Mouse (Mus musculus) forebrain, embryonic 14.5 days (tissue): ENCODE measurements around the gene Rtp2. TPM values are rescaled to one million over a fixed set of nuclear protein-coding genes. Genes with fewer than 3 reads are reported as not detected.

Source experiments
- ATAC-seq: fragments of 200-750 bp; cut with Nextera tagmentation; 2 replicates; pipeline ENCODE4 v1.8.0; 2017; ENCODE audit warnings: mild to moderate bottlenecking, moderate library complexity
- DNase-seq: peaks from one replicate; pipeline ENCODE4 v3.0.0-alpha.2; 2015; ENCODE audit warnings: low spot score
- H3K27ac ChIP-seq: fragments of 300-500 bp; sonication (generic); 2 replicates; pipeline ENCODE4 v1.5.1; 2014; ENCODE audit warnings: low read depth, mild to moderate bottlenecking, control low read depth, low read length, moderate library complexity
- H3K27me3 ChIP-seq: fragments of 300-500 bp; sonication (generic); replicated peaks from 2 replicates; pipeline ENCODE4 v1.6.1; 2014; ENCODE audit warnings: low read length, control low read depth, mixed read lengths; ENCODE audit not compliant: control insufficient read depth, insufficient read depth
- H3K36me3 ChIP-seq: fragments of 300-500 bp; sonication (generic); 2 replicates; pipeline ENCODE4 v1.6.1; 2014; ENCODE audit warnings: low read length, control low read depth; ENCODE audit not compliant: control insufficient read depth, insufficient read depth
- H3K4me1 ChIP-seq: fragments of 300-500 bp; sonication (generic); 2 replicates; pipeline ENCODE4 v1.6.1; 2014; ENCODE audit warnings: antibody characterized with exemption, low read length, control low read depth; ENCODE audit not compliant: control insufficient read depth, insufficient read depth
- H3K4me2 ChIP-seq: fragments of 300-500 bp; sonication (generic); 2 replicates; pipeline ENCODE4 v1.6.1; 2014; ENCODE audit warnings: mild to moderate bottlenecking, control low read depth, low read length
- H3K4me3 ChIP-seq: fragments of 300-500 bp; sonication (generic); 2 replicates; pipeline ENCODE4 v1.5.1; 2014; ENCODE audit warnings: low read depth, low read length, control low read depth
- H3K9ac ChIP-seq: fragments of 300-500 bp; sonication (generic); 2 replicates; pipeline ENCODE4 v1.6.1; 2014; ENCODE audit warnings: mild to moderate bottlenecking, low read length, control low read depth, moderate library complexity
- H3K9me3 ChIP-seq: fragments of 300-500 bp; sonication (generic); replicated peaks from 2 replicates; pipeline ENCODE4 v1.6.1; 2016; ENCODE audit warnings: low read length, control low read depth, mixed read lengths; ENCODE audit not compliant: control insufficient read depth
- WGBS: fragments of 180-500 bp; shearing (Covaris S2); extraction: QIAGEN DNeasy Blood & Tissue Kit; methylation state at CpG from one replicate; pipeline ENCODE4 v1.1.7; 2014; 5-methylcytosine and 5-hydroxymethylcytosine counted together
- polyA plus RNA-seq: library from polyadenylated mRNA; unstranded; fragments of >200 nt; fragmentation: Nextera tagmentation; extraction: Ambion mirVana; gene quantifications from 2 replicates; pipeline ENCODE4 v1.2.1, GENCODE M21; 2014

The Rtp2 gene
- not detected in 2 replicates for polyA plus RNA-seq

GRCm38 (mm10) chr16:23932294-23932693, at the start of gene Rtp2:
Rtp2 (minus strand) TSS chr16:23932394.
- H3K4me2 ChIP-seq: no peak within 1 kb of the TSS
- DNase-seq (peak; percentile 15), ATAC-seq (no peak)
- H3K27me3 ChIP-seq: no peaks in the 10 kb centered on the region
- no peak within 1 kb of the TSS; the same call in 1 of the 2 replicates for H3K27ac ChIP-seq
- no peaks in the 10 kb centered on the region for H3K4me1 ChIP-seq
- H3K9ac ChIP-seq: no peak within 1 kb of the TSS
- 59% methylated on average over 11 of the region's 11 CpGs for WGBS
- H3K36me3 ChIP-seq: no peaks in the 10 kb centered on the region
- no peak within 1 kb of the TSS for H3K4me3 ChIP-seq
- H3K9me3 ChIP-seq: no peaks in the 10 kb centered on the region

DNA sequence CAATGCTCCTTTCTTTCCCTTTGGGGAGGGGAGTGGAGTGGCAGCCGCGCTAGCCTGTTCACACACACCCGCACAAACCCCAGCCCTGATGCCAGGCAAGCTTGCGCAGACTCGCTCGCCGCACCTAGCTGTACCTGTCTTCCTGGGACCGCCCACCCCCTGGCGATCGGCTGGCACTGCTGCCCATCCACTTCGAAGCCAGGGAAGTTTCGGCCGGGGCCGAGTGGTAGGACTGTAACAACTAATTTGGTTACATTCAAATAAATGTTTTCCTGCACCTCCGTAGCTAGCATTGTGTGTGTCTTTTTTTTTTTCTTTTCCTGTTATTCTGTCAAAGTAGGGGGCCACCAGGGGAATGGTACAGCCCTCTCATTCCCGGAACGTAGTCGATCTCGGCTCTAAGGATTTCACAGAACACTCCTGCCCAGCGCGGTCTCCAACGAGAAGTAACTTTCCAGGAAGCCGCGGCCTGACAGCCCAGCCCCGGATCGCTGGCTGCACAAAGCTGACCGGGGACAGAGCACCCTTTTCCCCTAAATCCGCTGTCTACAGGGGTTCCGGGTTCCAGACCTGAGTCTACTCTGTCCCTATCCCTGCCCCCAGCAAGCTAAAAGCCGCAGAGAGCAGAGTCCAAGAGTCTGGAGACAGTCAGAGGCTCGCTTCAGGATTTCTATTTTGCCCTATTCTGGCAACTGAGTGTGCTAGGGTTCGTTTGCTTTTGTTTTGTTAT, 49.0 kb upstream of the Rtp2 start:
- peak overlapping the region; percentile 33 for H3K4me3 ChIP-seq
- H3K9me3 ChIP-seq: no peaks in the 10 kb centered on the region
- no peak overlapping the region for H3K27ac ChIP-seq
- H3K9ac ChIP-seq: peak overlapping the region; percentile 52
- H3K4me1 ChIP-seq: peaks cover 26% of the 10 kb centered on the region
- no peaks in the 10 kb centered on the region for H3K36me3 ChIP-seq
- DNase-seq (peak; percentile 30), ATAC-seq (no peak)
- H3K27me3 ChIP-seq: peaks cover 32% of the 10 kb centered on the region
- peak overlapping the region; percentile 67 for H3K4me2 ChIP-seq
- WGBS: 1% methylated on average over 30 of the region's 32 CpGs

DNA sequence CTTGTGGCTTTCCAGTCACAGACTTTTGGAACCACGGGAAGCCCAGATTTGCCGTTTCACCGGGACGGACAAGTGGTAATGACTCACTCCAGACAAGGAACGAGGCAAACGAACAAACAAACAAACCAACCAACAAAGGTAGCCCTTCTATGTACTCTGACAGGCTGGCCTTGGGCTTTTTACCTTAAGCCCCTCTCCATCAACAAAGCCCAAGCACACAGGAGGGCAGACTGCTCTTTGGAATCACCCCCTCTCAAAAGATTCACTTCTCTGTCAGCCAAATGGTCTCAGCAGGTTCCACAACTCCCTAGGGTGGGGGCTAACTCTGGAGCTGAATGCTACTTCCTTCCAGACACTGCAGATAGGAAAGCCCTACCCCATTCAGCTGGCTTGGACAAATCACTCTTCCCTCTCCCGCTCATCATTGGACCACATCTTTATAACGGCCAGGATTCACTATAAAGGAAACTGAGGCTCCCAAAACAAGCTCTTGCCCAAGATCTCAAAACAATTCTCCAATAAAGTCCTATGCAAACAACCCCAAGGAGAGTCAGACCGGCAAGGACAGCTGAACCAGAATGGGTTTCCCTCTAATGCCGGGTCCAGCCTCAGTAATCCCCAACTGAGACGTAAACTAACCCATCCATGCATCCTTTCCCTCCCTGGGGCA, 48.1 kb upstream of the Rtp2 start:
- no peak overlapping the region for H3K27ac ChIP-seq
- no peak for ATAC-seq
- no peak for DNase-seq
- no peaks in the 10 kb centered on the region for H3K9me3 ChIP-seq
- H3K36me3 ChIP-seq: no peaks in the 10 kb centered on the region
- no peak overlapping the region for H3K9ac ChIP-seq
- peaks cover 23% of the 10 kb centered on the region for H3K4me1 ChIP-seq
- peak overlapping the region; percentile 33 for H3K4me3 ChIP-seq
- WGBS: 5% methylated on average over 11 of the region's 11 CpGs
- H3K27me3 ChIP-seq: peaks cover 32% of the 10 kb centered on the region
- H3K4me2 ChIP-seq: peak overlapping the region; percentile 67

GRCm38 (mm10) chr16:23979446-23979845, 47.3 kb upstream of the Rtp2 start:
- Histone ChIP-seq H3K9ac (no peak overlapping the region), H3K36me3 (no peaks in the 10 kb centered on the region), H3K27me3 (peaks cover 32% of the 10 kb centered on the region), H3K27ac (no peak overlapping the region), H3K4me3 (no peak overlapping the region), H3K4me1 (peaks cover 17% of the 10 kb centered on the region), H3K4me2 (no peak overlapping the region), H3K9me3 (no peaks in the 10 kb centered on the region)
- ATAC-seq: no peak
- 84% methylated on average over 9 of the region's 9 CpGs for WGBS
- DNase-seq: no peak

- Histone ChIP-seq H3K4me3 (no peak overlapping the region), H3K36me3 (no peaks in the 10 kb centered on the region), H3K9ac (no peak overlapping the region), H3K9me3 (no peaks in the 10 kb centered on the region), H3K27me3 (peaks cover 32% of the 10 kb centered on the region), H3K4me2 (no peak overlapping the region), H3K4me1 (peaks cover 16% of the 10 kb centered on the region), H3K27ac (no peak overlapping the region)
- WGBS: 76% methylated on average over 4 of the region's 4 CpGs
- DNase-seq (no peak), ATAC-seq (no peak)
These were observed 46.3 kb upstream of the Rtp2 start for GRCm38 (mm10) chr16:23978495-23978894.

DNA sequence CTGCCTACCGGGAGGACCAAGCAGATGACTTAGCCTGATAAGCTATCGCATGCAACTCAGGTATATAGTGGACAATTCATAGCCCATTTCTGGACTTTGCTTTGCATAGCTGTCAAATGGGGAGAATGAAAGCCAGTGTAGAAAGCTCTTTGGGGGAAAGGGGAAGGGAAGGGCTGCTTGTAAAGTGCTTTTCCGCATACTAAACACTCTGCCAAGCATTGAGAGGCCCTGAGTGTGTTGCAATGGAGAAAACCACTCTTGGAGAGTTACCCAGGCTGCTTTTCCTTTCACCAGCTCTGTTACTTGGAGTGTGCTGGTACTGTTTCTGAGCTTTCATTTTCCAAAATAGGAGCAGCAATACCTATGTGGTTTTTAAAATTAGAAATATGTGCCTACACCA, 45.5 kb upstream of the Rtp2 start:
- WGBS: 79% methylated on average over 3 of the region's 3 CpGs
- ATAC-seq: no peak

DNA sequence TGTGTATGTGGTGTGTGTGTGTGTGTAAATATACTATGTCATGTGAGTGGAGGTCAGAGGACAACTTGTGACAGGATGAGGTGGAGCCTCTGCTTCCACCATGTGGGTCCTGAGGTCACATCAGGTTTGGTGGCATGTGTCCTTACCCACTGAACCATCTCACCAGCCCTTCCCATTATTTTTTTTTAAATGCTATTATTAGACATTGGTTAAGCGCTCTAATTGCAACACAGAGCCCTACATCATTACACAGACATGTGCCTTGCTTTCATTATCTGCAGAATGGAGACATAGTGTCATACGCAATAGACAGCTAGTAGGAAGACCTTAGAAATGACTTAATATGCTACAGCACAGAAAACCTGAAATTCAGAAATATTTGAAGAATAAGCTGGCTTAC, 44.0 kb upstream of the Rtp2 start:
- no peak overlapping the region for H3K4me3 ChIP-seq
- H3K27me3 ChIP-seq: peaks cover 22% of the 10 kb centered on the region
- no peak overlapping the region for H3K4me2 ChIP-seq
- H3K9ac ChIP-seq: no peak overlapping the region
- no peaks in the 10 kb centered on the region for H3K36me3 ChIP-seq
- H3K4me1 ChIP-seq: 0 out of 2 replicates have a peak, but pooled peaks cover 3% of the 10 kb centered on the region
- no peak overlapping the region for H3K27ac ChIP-seq
- DNase-seq (no peak), ATAC-seq (no peak)
- 87% methylated on average over 2 of the region's 2 CpGs for WGBS
- no peaks in the 10 kb centered on the region for H3K9me3 ChIP-seq

More for the DNA sequence above, 45.5 kb upstream of the Rtp2 start:
- DNase-seq: no peak
- Histone ChIP-seq H3K36me3 (no peaks in the 10 kb centered on the region), H3K27ac (no peak overlapping the region), H3K27me3 (peaks cover 32% of the 10 kb centered on the region), H3K4me1 (peaks cover 14% of the 10 kb centered on the region), H3K4me2 (no peak overlapping the region), H3K4me3 (no peak overlapping the region), H3K9ac (no peak overlapping the region), H3K9me3 (no peaks in the 10 kb centered on the region)

DNA sequence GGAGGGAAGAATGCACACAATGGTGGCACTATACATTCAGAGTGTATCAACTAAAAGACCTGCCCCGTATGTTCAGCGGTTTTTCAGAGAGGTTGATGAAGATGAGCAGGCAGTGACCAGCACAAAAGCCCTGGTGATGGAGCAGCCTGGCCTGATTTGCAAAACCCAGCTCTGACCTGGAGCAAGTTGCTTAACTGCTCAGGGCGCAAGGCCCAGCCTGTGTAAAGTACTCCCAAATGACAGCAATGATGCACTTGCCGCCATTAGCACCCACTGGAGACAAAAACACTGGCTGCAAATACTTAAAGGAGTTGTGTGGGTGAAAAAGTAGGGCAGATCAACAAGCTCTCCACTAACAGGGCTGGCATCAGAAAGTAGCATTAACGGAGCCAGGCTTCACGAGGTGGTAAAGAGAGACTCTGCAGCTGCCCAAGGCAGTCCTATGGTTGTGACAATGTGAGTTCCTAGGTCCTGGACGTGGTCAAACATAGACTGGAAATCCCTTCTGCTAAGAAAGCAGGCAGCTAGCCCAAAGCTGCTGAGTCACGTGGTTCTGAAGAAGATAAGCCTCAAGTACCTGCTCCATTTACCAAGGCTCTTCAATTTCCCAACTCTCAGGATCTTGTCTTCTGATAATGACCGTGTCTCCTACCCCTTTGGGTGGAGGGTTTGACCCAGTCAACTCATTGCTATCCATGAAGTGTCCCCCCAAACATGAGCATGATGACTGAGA, 41.6 kb upstream of the Rtp2 start:
- no peaks in the 10 kb centered on the region for H3K36me3 ChIP-seq
- H3K9ac ChIP-seq: no peak overlapping the region
- no peak overlapping the region for H3K4me2 ChIP-seq
- no peaks in the 10 kb centered on the region for H3K4me1 ChIP-seq
- H3K27me3 ChIP-seq: no peaks in the 10 kb centered on the region
- 88% methylated on average over 9 of the region's 9 CpGs for WGBS
- H3K9me3 ChIP-seq: no peaks in the 10 kb centered on the region
- ATAC-seq (no peak), DNase-seq (no peak)
- no peak overlapping the region for H3K4me3 ChIP-seq
- H3K27ac ChIP-seq: no peak overlapping the region
